Mouse (Mus musculus) embryonic facial prominence, embryonic 12.5 days (tissue): ENCODE measurements around the gene Calhm6. TPM values are rescaled to one million over a fixed set of nuclear protein-coding genes. Genes with fewer than 3 reads are reported as not detected.

Experiments used
- ATAC-seq: fragments of 200-750 bp; cut with Nextera tagmentation; 2 replicates; pipeline ENCODE4 v1.8.0; 2017; ENCODE audit not compliant: insufficient number of reproducible peaks, insufficient read depth, low FRiP score, low TSS enrichment
- H3K27ac ChIP-seq: fragments of 300-500 bp; sonication (generic); 2 replicates; pipeline ENCODE4 v1.5.1; 2016; ENCODE audit warnings: mild to moderate bottlenecking
- H3K27me3 ChIP-seq: fragments of 300-500 bp; sonication (generic); 2 replicates; pipeline ENCODE4 v1.6.1; 2016; ENCODE audit warnings: mild to moderate bottlenecking, moderate library complexity
- H3K36me3 ChIP-seq: fragments of 300-500 bp; sonication (generic); 2 replicates; pipeline ENCODE4 v1.6.1; 2016; ENCODE audit warnings: mild to moderate bottlenecking
- H3K4me1 ChIP-seq: fragments of 300-500 bp; sonication (generic); 2 replicates; pipeline ENCODE4 v1.6.1; 2016
- H3K4me2 ChIP-seq: fragments of 300-500 bp; sonication (generic); replicated peaks from 2 replicates; pipeline ENCODE4 v1.6.1; 2016; ENCODE audit warnings: mild to moderate bottlenecking, moderate library complexity
- H3K4me3 ChIP-seq: fragments of 300-500 bp; sonication (generic); 2 replicates; pipeline ENCODE4 v1.5.1; 2016; ENCODE audit warnings: mild to moderate bottlenecking
- H3K9ac ChIP-seq: fragments of 300-500 bp; sonication (generic); 2 replicates; pipeline ENCODE4 v1.6.1; 2016; ENCODE audit warnings: mild to moderate bottlenecking, moderate library complexity
- H3K9me3 ChIP-seq: fragments of 300-500 bp; sonication (generic); 2 replicates; pipeline ENCODE4 v1.6.1; 2016; ENCODE audit warnings: mild to moderate bottlenecking, moderate library complexity
- WGBS: fragments of 180-500 bp; shearing (Covaris S2); methylation state at CpG from one replicate; pipeline ENCODE4 v1.1.7; 2016; 5-methylcytosine and 5-hydroxymethylcytosine counted together
- polyA plus RNA-seq: library from polyadenylated mRNA; unstranded; fragments of >200 nt; fragmentation: Nextera tagmentation; extraction: Ambion mirVana; gene quantifications from 2 replicates; pipeline ENCODE4 v1.2.1, GENCODE M21; 2016

Calhm6 gene
- polyA plus RNA-seq: 0.74 and 0.83 TPM in 2 replicates

DNA sequence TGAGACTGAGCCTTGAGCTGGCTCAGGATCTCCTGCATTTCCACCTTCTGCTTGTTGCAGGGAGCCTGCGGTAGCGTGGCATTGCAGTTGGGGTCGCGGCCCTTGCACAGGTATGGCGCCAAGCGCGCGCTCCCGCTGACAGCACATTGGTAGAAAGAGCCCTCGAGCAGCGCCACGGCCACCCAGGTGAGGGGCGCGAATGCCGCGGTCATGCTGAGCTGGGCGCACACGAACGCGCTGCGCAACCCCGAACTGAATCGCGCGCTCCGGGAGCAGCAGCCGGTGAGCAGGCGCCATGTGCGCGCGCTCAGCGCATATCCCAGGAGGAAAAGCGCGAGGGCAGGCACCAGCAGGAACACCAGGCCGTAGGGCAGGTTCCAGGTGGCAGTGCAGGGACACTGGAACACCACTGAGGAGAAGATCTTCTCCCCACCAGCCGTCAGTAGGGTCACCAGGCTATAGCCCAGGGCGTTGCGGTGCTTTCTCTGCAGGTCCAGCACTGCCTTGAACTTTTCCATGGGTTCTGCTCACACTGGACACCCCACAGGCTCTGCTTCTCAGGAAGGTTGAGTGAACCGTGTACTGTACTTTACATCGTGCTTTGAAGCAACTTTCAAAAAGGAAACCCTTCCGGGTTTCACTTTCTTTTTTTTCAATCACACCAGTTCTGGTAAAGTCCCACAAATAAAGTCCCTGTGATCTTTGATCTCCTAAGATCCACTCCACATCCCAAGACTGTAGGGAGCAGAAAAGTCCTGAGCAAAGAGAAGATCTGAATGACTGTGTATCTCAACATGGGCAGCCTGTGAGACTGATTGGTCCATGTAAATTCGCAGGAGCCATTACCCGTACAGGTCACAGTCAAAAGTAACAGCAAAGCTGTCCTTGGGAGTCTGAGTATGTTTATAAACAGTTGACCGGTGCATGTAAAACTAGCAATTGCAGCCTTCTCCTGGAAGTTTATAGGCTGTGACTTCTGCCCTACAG lies at the start of gene Calhm6:
TSS of gene Calhm6 (minus strand) at position 593 of the 987 bp plus-strand sequence.
- no peaks in the 10 kb centered on the region for H3K9me3 ChIP-seq
- H3K27me3 ChIP-seq: no peaks in the 10 kb centered on the region
- no peaks in the 10 kb centered on the region for H3K36me3 ChIP-seq
- peak within 1 kb of the TSS; percentile 54 for H3K4me3 ChIP-seq
- peak within 1 kb of the TSS; percentile 55 for H3K9ac ChIP-seq
- no peaks in the 10 kb centered on the region for H3K4me1 ChIP-seq
- ATAC-seq: peak; percentile 52; the same call in 1 of the 2 replicates
- WGBS: 16% methylated on average over 44 of the region's 44 CpGs
- no peak within 1 kb of the TSS for H3K27ac ChIP-seq
- peak within 1 kb of the TSS; percentile 65 for H3K4me2 ChIP-seq

DNA sequence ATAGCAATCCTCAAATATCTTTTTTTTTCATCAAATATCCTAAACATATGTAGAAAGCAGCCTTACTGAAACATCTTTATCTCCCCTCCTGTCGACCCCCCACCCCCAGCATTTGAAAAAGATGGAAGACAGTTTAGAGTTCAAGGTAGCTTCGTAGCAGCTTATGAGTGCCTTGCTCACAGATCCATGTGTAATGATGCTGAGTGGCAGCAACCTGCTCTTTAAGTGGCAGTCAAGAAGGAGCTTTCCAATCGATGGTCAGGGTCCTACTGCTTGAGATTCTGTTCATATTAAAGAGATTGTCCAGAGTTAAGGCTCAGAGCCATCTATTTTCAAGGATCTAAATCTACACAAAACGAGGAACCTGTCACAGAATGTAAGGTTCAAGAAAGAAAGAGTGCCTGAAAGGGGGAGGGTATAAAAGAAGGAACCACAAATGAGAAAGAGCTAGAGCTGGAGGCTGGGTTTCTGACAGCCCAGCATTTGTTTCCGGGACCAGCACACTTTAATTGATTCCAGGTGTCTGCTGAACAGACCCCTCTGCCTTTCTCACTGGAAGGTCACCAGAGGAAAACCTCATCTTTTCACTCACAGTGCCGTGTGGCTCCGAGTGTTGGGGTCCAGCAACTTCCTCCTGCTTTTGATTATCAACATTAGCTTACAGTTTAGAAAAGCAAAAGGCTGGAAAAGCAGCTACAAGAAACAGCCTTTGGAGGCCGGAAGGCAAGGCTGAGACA lies 48.3 kb upstream of the Calhm6 start:
- Histone ChIP-seq H3K4me2 (peak overlapping the region; percentile 27), H3K9ac (no peak overlapping the region), H3K27ac (peak overlapping the region; percentile 88), H3K4me3 (no peak overlapping the region), H3K36me3 (no peaks in the 10 kb centered on the region), H3K4me1 (peaks cover 30% of the 10 kb centered on the region), H3K27me3 (no peaks in the 10 kb centered on the region), H3K9me3 (no peaks in the 10 kb centered on the region)
- ATAC-seq: peak; percentile 87
- 18% methylated on average over 8 of the region's 8 CpGs for WGBS

GRCm38 (mm10) chr10:34172663-34173282 lies 45.0 kb upstream of the Calhm6 start:
- 49% methylated on average over 4 of the region's 4 CpGs for WGBS
- no peaks in the 10 kb centered on the region for H3K36me3 ChIP-seq
- peaks cover 30% of the 10 kb centered on the region for H3K4me1 ChIP-seq
- no peak overlapping the region for H3K4me3 ChIP-seq
- no peak overlapping the region for H3K9ac ChIP-seq
- no peaks in the 10 kb centered on the region for H3K27me3 ChIP-seq
- H3K27ac ChIP-seq: no peak overlapping the region
- no peaks in the 10 kb centered on the region for H3K9me3 ChIP-seq
- ATAC-seq: no peak
- H3K4me2 ChIP-seq: no peak overlapping the region

DNA sequence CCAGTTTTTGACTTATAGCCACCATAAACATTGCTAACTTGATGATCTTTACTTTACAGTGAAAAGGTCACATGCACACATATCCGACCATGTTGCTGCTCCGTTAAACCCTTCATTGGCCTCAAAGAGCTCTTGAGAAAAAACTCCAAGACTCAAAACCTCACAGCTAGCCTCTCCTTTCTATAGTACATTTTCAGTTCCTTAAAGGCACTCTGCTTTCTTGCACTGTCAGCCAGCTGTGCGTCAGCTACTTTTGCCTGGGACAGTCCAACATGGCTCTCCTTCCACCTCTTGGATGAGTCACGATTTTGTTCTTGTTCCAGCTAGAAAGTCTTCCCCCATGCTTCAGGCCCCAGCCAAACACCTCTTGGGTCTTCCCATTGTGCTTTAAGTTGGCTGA lies 43.9 kb upstream of the Calhm6 start:
- H3K27ac ChIP-seq: no peak overlapping the region
- H3K4me3 ChIP-seq: no peak overlapping the region
- no peak overlapping the region for H3K4me2 ChIP-seq
- no peaks in the 10 kb centered on the region for H3K27me3 ChIP-seq
- no peaks in the 10 kb centered on the region for H3K36me3 ChIP-seq
- H3K4me1 ChIP-seq: peaks cover 19% of the 10 kb centered on the region
- H3K9me3 ChIP-seq: no peaks in the 10 kb centered on the region
- 96% methylated on average over 4 of the region's 4 CpGs for WGBS
- ATAC-seq: no peak
- no peak overlapping the region for H3K9ac ChIP-seq

GRCm38 (mm10) chr10:34171191-34171590 lies 43.4 kb upstream of the Calhm6 start:
- ATAC-seq: no peak

DNA sequence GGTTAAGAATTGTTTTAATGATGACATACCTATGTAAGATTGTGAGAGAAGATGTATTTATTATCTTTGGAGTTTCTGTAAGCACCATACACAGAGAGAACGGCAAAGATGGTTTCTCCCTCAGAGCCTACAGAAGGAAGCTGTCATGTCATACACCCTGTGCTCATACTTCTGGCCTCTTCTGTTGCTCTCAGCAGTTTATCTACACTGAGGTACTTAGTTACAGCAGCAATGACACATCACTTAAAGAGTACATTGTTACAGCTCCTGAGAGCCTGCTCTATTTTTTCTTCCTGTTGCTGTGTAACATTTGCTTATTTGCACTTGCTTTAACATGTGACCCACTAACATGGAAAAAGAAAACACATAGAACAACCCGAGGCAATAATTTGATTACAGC lies 39.2 kb upstream of the Calhm6 start:
- Histone ChIP-seq H3K27me3 (no peaks in the 10 kb centered on the region), H3K36me3 (peaks cover 8% of the 10 kb centered on the region; the same call in 1 of the 2 replicates), H3K27ac (no peak overlapping the region), H3K4me2 (no peak overlapping the region), H3K4me1 (no peaks in the 10 kb centered on the region), H3K9ac (no peak overlapping the region), H3K4me3 (no peak overlapping the region), H3K9me3 (no peaks in the 10 kb centered on the region)
- 72% methylated on average over 2 of the region's 2 CpGs for WGBS
- no peak for ATAC-seq

More at GRCm38 (mm10) chr10:34171191-34171590, 43.4 kb upstream of the Calhm6 start:
- Histone ChIP-seq H3K4me2 (no peak overlapping the region), H3K9me3 (no peaks in the 10 kb centered on the region), H3K4me1 (peaks cover 14% of the 10 kb centered on the region), H3K27ac (no peak overlapping the region), H3K36me3 (no peaks in the 10 kb centered on the region), H3K9ac (no peak overlapping the region), H3K27me3 (no peaks in the 10 kb centered on the region), H3K4me3 (no peak overlapping the region)
- WGBS: 99% methylated on average over 3 of the region's 3 CpGs

GRCm38 (mm10) chr10:34155796-34156554 lies 28.2 kb upstream of the Calhm6 start:
- Histone ChIP-seq H3K27me3 (no peaks in the 10 kb centered on the region), H3K9me3 (no peaks in the 10 kb centered on the region), H3K4me3 (no peak overlapping the region), H3K4me1 (no peaks in the 10 kb centered on the region), H3K36me3 (peaks cover 24% of the 10 kb centered on the region), H3K4me2 (no peak overlapping the region), H3K9ac (no peak overlapping the region), H3K27ac (no peak overlapping the region)
- ATAC-seq: no peak
- 79% methylated on average over 12 of the region's 12 CpGs for WGBS

DNA sequence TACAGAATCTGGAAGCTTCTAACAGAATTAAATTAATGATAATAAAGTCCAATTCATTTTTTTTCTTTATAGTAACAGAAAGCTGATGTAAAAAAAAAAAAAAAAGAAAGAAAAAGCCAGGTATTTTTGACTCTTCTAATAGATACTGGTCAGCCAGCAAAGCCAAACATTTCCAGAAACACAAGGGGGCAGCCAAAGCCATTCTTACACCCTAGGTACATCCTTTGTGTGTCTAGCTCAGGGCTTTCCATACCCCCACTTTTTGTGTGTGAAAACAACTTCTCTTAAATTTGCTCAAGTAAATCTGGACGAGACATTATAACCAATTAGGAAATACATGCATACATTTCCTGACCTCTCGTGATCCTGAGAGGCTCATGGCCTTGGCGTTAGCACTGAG lies 24.0 kb upstream of the Calhm6 start:
- no peaks in the 10 kb centered on the region for H3K9me3 ChIP-seq
- no peaks in the 10 kb centered on the region for H3K27me3 ChIP-seq
- peaks cover 18% of the 10 kb centered on the region for H3K36me3 ChIP-seq
- H3K27ac ChIP-seq: no peak overlapping the region
- WGBS: 72% methylated on average over 3 of the region's 3 CpGs
- no peak overlapping the region for H3K9ac ChIP-seq
- no peak for ATAC-seq
- H3K4me1 ChIP-seq: no peaks in the 10 kb centered on the region
- H3K4me2 ChIP-seq: no peak overlapping the region
- H3K4me3 ChIP-seq: no peak overlapping the region

DNA sequence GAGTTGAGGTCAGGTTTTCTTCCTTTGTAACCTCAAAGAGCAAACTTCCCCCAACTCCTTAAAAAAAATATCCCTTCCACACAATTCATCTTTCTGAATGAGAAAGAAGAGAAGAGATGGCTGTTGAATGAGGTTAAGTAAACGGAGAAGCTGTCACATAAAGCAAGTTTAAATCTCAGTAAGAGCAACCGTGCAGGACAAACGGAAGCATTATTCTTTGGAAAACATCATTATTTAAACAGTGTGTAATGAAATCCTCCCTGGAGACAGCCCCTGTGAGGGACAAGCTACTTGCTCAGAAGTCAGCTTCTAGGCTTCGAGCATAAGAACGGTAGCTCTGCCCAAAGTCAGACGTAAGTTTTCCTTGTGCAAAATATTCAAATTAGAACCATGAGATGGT lies 22.7 kb upstream of the Calhm6 start:
- no peak overlapping the region for H3K9ac ChIP-seq
- 16% methylated on average over 6 of the region's 6 CpGs for WGBS
- H3K27me3 ChIP-seq: no peaks in the 10 kb centered on the region
- ATAC-seq: no peak
- no peaks in the 10 kb centered on the region for H3K4me1 ChIP-seq
- H3K4me3 ChIP-seq: no peak overlapping the region
- peak overlapping the region; percentile 46; the same call in 1 of the 2 replicates for H3K27ac ChIP-seq
- peaks cover 18% of the 10 kb centered on the region for H3K36me3 ChIP-seq
- H3K4me2 ChIP-seq: no peak overlapping the region
- H3K9me3 ChIP-seq: no peaks in the 10 kb centered on the region

DNA sequence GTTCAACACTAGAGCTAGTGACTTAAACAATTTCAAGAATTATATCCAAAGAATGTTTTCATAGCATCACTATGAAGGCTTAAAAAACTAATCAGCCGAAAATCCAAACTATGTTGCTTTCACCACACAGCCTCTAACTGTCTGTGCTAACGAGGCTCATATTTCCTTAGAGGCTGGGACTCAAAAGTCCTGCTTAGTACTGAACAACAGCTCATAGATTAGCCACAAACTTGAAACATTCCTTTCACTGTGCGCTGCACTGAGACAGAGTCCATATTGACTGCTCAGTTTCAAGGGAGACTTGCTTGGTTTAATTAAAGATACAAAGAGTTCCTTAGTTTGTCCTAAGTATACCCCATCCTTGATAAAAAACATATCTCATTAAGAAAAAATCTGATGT lies 22.0 kb upstream of the Calhm6 start:
- H3K4me2 ChIP-seq: no peak overlapping the region
- peak overlapping the region; percentile 41; the same call in 1 of the 2 replicates for H3K27ac ChIP-seq
- no peak for ATAC-seq
- H3K27me3 ChIP-seq: no peaks in the 10 kb centered on the region
- H3K9me3 ChIP-seq: no peaks in the 10 kb centered on the region
- no peaks in the 10 kb centered on the region for H3K4me1 ChIP-seq
- H3K9ac ChIP-seq: no peak overlapping the region
- H3K4me3 ChIP-seq: no peak overlapping the region
- peaks cover 18% of the 10 kb centered on the region for H3K36me3 ChIP-seq
- 40% methylated on average over 3 of the region's 3 CpGs for WGBS

DNA sequence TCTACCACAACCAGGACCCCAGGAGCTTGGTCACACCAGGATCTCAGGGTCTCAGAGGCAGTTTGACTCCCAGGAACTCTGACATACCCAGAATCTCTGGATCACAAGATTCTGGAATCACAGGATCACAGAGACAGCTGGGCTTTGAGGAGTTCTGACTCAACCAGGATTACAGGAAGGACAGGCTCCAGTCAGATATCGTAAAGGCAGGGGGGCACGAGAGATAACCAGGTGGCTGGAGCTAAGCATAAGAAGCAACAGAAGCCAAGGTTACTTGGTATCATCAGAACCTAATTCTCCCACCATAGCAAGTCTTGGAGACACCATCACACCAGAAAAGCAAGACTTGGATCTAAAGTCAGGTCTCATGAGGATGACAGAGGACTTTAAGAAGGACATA lies 13.9 kb upstream of the Calhm6 start:
- Histone ChIP-seq H3K36me3 (no peaks in the 10 kb centered on the region), H3K4me2 (no peak overlapping the region), H3K4me1 (no peaks in the 10 kb centered on the region), H3K9me3 (0 out of 2 replicates have a peak, but pooled peaks cover 6% of the 10 kb centered on the region), H3K27ac (no peak overlapping the region), H3K4me3 (no peak overlapping the region), H3K9ac (no peak overlapping the region), H3K27me3 (no peaks in the 10 kb centered on the region)
- no peak for ATAC-seq
- 93% methylated on average over 2 of the region's 2 CpGs for WGBS
